Mouse (Mus musculus) ES-Bruce4 (cell line): Measurements from ENCODE around the gene Pla1a.

Experiments used
- CTCF ChIP-seq: IDR thresholded peaks from one replicate; pipeline ENCODE4 v1.8.1; 2011; ENCODE audit warnings: low read depth, low read length
- POLR2A ChIP-seq: IDR thresholded peaks from one replicate; pipeline ENCODE4 v1.8.1; 2011; ENCODE audit warnings: low read length; ENCODE audit not compliant: insufficient read depth

GRCm38 (mm10) chr16:38458600-38459280 lies 25.8 kb upstream of the Pla1a start:
- no peak for TF ChIP-seq CTCF
- TF ChIP-seq POLR2A = no peak
